Mouse (Mus musculus) neural tube, embryonic 15.5 days (tissue): ENCODE results near the gene Slc36a3. TPM values are rescaled to one million over a fixed set of nuclear protein-coding genes. Genes with fewer than 3 reads are reported as not detected.

ENCODE experiments used
- ATAC-seq: fragments of 200-750 bp; cut with Nextera tagmentation; 2 replicates; pipeline ENCODE4 v1.8.0; 2017; ENCODE audit warnings: mild to moderate bottlenecking, moderate TSS enrichment, moderate library complexity; ENCODE audit not compliant: low FRiP score
- H3K27ac ChIP-seq: fragments of 300-500 bp; sonication (generic); replicated peaks from 2 replicates; pipeline ENCODE4 v1.5.1; 2015; ENCODE audit warnings: mild to moderate bottlenecking, inconsistent platforms
- H3K27me3 ChIP-seq: fragments of 300-500 bp; sonication (generic); replicated peaks from 2 replicates; pipeline ENCODE4 v1.6.1; 2015; ENCODE audit warnings: inconsistent platforms
- H3K36me3 ChIP-seq: fragments of 300-500 bp; sonication (generic); 2 replicates; pipeline ENCODE4 v1.6.1; 2015; ENCODE audit warnings: inconsistent platforms
- H3K4me1 ChIP-seq: fragments of 300-500 bp; sonication (generic); 2 replicates; pipeline ENCODE4 v1.6.1; 2015; ENCODE audit warnings: inconsistent platforms
- H3K4me2 ChIP-seq: fragments of 300-500 bp; sonication (generic); 2 replicates; pipeline ENCODE4 v1.6.1; 2015; ENCODE audit warnings: inconsistent platforms, mild to moderate bottlenecking, moderate library complexity
- H3K4me3 ChIP-seq: fragments of 300-500 bp; sonication (generic); replicated peaks from 2 replicates; pipeline ENCODE4 v1.5.1; 2015; ENCODE audit warnings: mild to moderate bottlenecking, inconsistent platforms
- H3K9ac ChIP-seq: fragments of 300-500 bp; sonication (generic); replicated peaks from 2 replicates; pipeline ENCODE4 v1.6.1; 2015; ENCODE audit warnings: mild to moderate bottlenecking, inconsistent platforms
- H3K9me3 ChIP-seq: fragments of 300-500 bp; sonication (generic); replicated peaks from 2 replicates; pipeline ENCODE4 v1.6.1; 2016; ENCODE audit warnings: inconsistent platforms
- WGBS: fragments of 180-500 bp; shearing (Covaris S2); methylation state at CpG from one replicate; pipeline ENCODE4 v1.1.7; 2015; ENCODE audit warnings: mixed read lengths; 5-methylcytosine and 5-hydroxymethylcytosine counted together
- polyA plus RNA-seq: library from polyadenylated mRNA; unstranded; fragments of >200 nt; fragmentation: Nextera tagmentation; extraction: Ambion mirVana; gene quantifications from 2 replicates; pipeline ENCODE4 v1.2.1, GENCODE M21; 2015

Slc36a3 gene
- not detected in 2 replicates for polyA plus RNA-seq

DNA sequence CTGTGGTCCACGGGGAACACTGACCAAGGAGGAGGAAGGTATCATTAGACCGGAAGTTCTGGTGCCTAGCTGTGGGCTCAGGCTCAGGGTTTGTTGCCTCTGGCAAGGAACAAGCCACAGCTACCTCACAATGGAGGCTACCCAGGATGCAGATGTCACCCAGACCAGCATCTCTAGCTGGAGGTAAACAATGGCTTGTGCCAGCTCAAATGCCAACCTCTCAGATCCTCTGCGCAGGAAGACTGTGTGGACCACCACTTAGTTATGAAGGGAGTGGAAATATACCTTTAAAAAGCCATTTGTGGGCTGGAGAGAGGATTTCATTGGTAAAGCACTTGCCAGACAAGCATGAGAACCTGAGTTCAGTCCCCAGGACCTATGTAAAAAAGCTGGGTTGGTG, at the start of gene Slc36a3:
Gene Slc36a3, minus strand, starts transcription at position 101 of the 400 bp plus-strand sequence.
- Histone ChIP-seq H3K27me3 (no peaks in the 10 kb centered on the region), H3K4me1 (no peaks in the 10 kb centered on the region), H3K9me3 (no peaks in the 10 kb centered on the region), H3K9ac (no peak within 1 kb of the TSS), H3K36me3 (no peaks in the 10 kb centered on the region), H3K27ac (no peak within 1 kb of the TSS), H3K4me2 (no peak within 1 kb of the TSS), H3K4me3 (no peak within 1 kb of the TSS)
- WGBS, result 76% methylated on average over 3 of the region's 3 CpGs
- no peak for ATAC-seq

GRCm38 (mm10) chr11:55197740-55198510, 46.4 kb upstream of the Slc36a3 start:
- H3K36me3 ChIP-seq, result no peaks in the 10 kb centered on the region
- H3K27me3 ChIP-seq, result no peaks in the 10 kb centered on the region
- 88% methylated on average over 8 of the region's 8 CpGs for WGBS
- H3K4me3 ChIP-seq, result no peak overlapping the region
- ATAC-seq, result no peak
- H3K4me2 ChIP-seq, result no peak overlapping the region
- no peaks in the 10 kb centered on the region for H3K4me1 ChIP-seq
- H3K27ac ChIP-seq, result no peak overlapping the region
- no peaks in the 10 kb centered on the region for H3K9me3 ChIP-seq
- H3K9ac ChIP-seq, result no peak overlapping the region

GRCm38 (mm10) chr11:55197086-55197485, 45.6 kb upstream of the Slc36a3 start:
- Histone ChIP-seq H3K4me1 (no peaks in the 10 kb centered on the region), H3K9ac (no peak overlapping the region), H3K27ac (no peak overlapping the region), H3K4me3 (no peak overlapping the region), H3K27me3 (no peaks in the 10 kb centered on the region), H3K4me2 (no peak overlapping the region), H3K36me3 (no peaks in the 10 kb centered on the region), H3K9me3 (no peaks in the 10 kb centered on the region)
- ATAC-seq, result no peak
- WGBS, result 74% methylated on average over 6 of the region's 6 CpGs

DNA sequence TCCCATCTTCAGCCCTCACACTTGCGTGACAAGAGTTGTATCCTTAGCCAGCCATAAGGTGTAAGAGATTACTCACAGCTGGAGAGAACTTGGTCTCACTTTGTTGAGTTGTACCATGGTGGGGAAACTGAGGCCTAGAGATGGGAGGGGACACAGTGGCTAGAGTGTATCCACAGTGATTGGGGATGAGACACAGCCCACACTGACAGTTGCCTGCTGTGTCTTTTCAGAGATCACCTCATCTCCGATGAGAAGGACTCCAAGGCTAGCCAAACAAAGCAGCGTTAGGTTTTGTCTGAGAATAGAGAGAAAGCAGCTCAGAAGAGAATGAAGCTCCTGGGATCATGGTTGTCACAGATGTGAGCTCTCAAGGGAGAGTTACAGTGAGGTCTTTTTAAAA, 38.7 kb upstream of the Slc36a3 start:
- Histone ChIP-seq H3K36me3 (no peaks in the 10 kb centered on the region), H3K4me3 (no peak overlapping the region), H3K9ac (no peak overlapping the region), H3K9me3 (no peaks in the 10 kb centered on the region), H3K4me1 (no peaks in the 10 kb centered on the region), H3K4me2 (no peak overlapping the region), H3K27ac (no peak overlapping the region), H3K27me3 (no peaks in the 10 kb centered on the region)
- WGBS, result 87% methylated on average over 3 of the region's 3 CpGs
- ATAC-seq, result no peak

DNA sequence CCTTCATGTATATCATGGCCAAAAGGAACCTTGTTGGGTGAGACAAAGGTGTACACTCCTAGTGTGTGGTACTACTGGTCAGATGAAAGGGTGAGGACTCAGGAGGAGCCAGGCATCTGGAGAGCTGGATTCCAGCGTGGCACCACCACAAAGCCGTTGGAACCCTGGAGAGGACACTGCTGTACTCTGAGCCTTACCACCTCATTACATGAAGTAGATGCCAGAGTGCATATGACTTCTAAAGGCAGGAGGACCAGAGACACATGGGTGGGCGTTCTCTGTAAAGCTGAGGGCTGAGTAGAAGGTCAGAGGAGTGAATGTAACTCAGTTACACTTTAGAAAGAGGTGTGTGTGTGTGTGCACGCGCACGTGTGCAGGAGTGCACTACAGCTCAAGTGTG, 36.3 kb upstream of the Slc36a3 start:
- H3K4me1 ChIP-seq, result no peaks in the 10 kb centered on the region
- H3K9me3 ChIP-seq, result no peaks in the 10 kb centered on the region
- no peak overlapping the region for H3K4me2 ChIP-seq
- no peak overlapping the region for H3K9ac ChIP-seq
- H3K36me3 ChIP-seq, result no peaks in the 10 kb centered on the region
- no peak for ATAC-seq
- H3K27me3 ChIP-seq, result no peaks in the 10 kb centered on the region
- WGBS, result 86% methylated on average over 6 of the region's 6 CpGs
- H3K4me3 ChIP-seq, result no peak overlapping the region
- H3K27ac ChIP-seq, result no peak overlapping the region

- H3K9ac ChIP-seq, result no peak overlapping the region
- no peaks in the 10 kb centered on the region for H3K4me1 ChIP-seq
- H3K27ac ChIP-seq, result no peak overlapping the region
- no peak overlapping the region for H3K4me2 ChIP-seq
- H3K9me3 ChIP-seq, result no peaks in the 10 kb centered on the region
- WGBS, result 85% methylated on average over 4 of the region's 4 CpGs
- no peaks in the 10 kb centered on the region for H3K27me3 ChIP-seq
- no peak for ATAC-seq
- no peaks in the 10 kb centered on the region for H3K36me3 ChIP-seq
- no peak overlapping the region for H3K4me3 ChIP-seq
Measured at GRCm38 (mm10) chr11:55187292-55187691, 35.8 kb upstream of the Slc36a3 start.

GRCm38 (mm10) chr11:55184733-55185291, 33.3 kb upstream of the Slc36a3 start, which contains the start of gene Slc36a2:
Gene Slc36a2, minus strand, starts transcription at chr11:55185077.
- ATAC-seq, result no peak
- no peaks in the 10 kb centered on the region for H3K9me3 ChIP-seq
- WGBS, result 29% methylated on average over 10 of the region's 10 CpGs
- no peak within 1 kb of the TSS for H3K27ac ChIP-seq
- no peaks in the 10 kb centered on the region for H3K27me3 ChIP-seq
- no peak within 1 kb of the TSS for H3K4me2 ChIP-seq
- no peak within 1 kb of the TSS for H3K4me3 ChIP-seq
- no peaks in the 10 kb centered on the region for H3K4me1 ChIP-seq
- no peak within 1 kb of the TSS for H3K9ac ChIP-seq
- no peaks in the 10 kb centered on the region for H3K36me3 ChIP-seq

DNA sequence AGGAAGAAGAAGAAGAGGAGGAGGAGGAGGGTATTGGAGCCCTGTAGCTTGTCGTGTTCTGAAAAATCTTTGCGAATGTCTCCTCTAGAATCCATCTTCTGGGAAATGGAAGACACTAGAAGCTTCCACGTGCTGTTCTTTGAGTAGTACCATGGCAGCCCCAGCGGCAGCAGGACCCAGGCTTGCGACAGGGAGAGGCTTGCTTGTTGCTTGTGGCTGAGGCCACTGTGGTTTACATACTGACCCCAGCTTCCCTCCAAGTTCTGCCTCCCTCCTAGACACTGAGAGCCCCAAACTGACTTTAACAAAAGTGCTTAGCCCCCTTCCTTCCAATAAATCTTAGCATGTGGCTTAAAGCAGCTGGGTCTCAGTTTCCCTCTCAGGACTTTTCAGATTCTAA, 32.7 kb upstream of the Slc36a3 start:
- 87% methylated on average over 5 of the region's 5 CpGs for WGBS

DNA sequence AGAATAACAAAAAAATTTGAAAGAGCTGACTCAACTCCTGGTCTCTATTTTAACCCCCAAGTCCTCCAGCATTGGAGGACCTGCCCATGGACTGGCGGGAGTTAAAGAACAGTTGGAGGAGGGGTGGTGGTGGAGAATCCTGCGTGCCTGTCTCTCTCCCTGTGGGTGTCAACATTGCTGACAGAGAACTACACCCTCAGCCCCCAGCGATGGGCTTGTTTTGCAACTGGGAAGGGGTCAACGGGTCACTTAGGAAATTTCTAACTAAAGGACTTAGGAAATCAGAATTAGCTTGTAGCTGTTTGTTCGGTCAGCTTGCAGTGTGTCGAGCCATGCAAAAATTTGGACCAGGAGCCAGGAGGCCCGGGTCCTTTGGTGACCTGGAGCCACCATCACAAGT, 31.6 kb upstream of the Slc36a3 start:
- no peaks in the 10 kb centered on the region for H3K9me3 ChIP-seq
- no peaks in the 10 kb centered on the region for H3K27me3 ChIP-seq
- no peak for ATAC-seq
- no peaks in the 10 kb centered on the region for H3K4me1 ChIP-seq
- no peak overlapping the region for H3K9ac ChIP-seq
- H3K4me2 ChIP-seq, result no peak overlapping the region
- no peak overlapping the region for H3K27ac ChIP-seq
- H3K4me3 ChIP-seq, result no peak overlapping the region
- 76% methylated on average over 7 of the region's 7 CpGs for WGBS
- no peaks in the 10 kb centered on the region for H3K36me3 ChIP-seq

More for the DNA sequence above, 32.7 kb upstream of the Slc36a3 start:
- Histone ChIP-seq H3K27ac (no peak overlapping the region), H3K27me3 (no peaks in the 10 kb centered on the region), H3K9ac (no peak overlapping the region), H3K36me3 (no peaks in the 10 kb centered on the region), H3K4me3 (no peak overlapping the region), H3K4me1 (no peaks in the 10 kb centered on the region), H3K9me3 (no peaks in the 10 kb centered on the region), H3K4me2 (no peak overlapping the region)
- no peak for ATAC-seq

GRCm38 (mm10) chr11:55179856-55180255, 28.3 kb upstream of the Slc36a3 start:
- no peak overlapping the region for H3K9ac ChIP-seq
- H3K4me2 ChIP-seq, result no peak overlapping the region
- no peak overlapping the region for H3K4me3 ChIP-seq
- ATAC-seq, result no peak
- no peaks in the 10 kb centered on the region for H3K27me3 ChIP-seq
- no peaks in the 10 kb centered on the region for H3K9me3 ChIP-seq
- no peak overlapping the region for H3K27ac ChIP-seq
- H3K4me1 ChIP-seq, result no peaks in the 10 kb centered on the region
- WGBS, result 83% methylated on average over 3 of the region's 3 CpGs
- no peaks in the 10 kb centered on the region for H3K36me3 ChIP-seq

GRCm38 (mm10) chr11:55178830-55179229, 27.3 kb upstream of the Slc36a3 start:
- Histone ChIP-seq H3K9me3 (no peaks in the 10 kb centered on the region), H3K27ac (no peak overlapping the region), H3K4me2 (no peak overlapping the region), H3K27me3 (no peaks in the 10 kb centered on the region), H3K4me1 (no peaks in the 10 kb centered on the region), H3K9ac (no peak overlapping the region), H3K4me3 (no peak overlapping the region), H3K36me3 (no peaks in the 10 kb centered on the region)
- no peak for ATAC-seq
- 91% methylated on average over 4 of the region's 4 CpGs for WGBS

- no peak for ATAC-seq
- no peak overlapping the region for H3K27ac ChIP-seq
- no peak overlapping the region for H3K4me2 ChIP-seq
- no peaks in the 10 kb centered on the region for H3K9me3 ChIP-seq
- no peaks in the 10 kb centered on the region for H3K27me3 ChIP-seq
- H3K36me3 ChIP-seq, result no peaks in the 10 kb centered on the region
- H3K9ac ChIP-seq, result no peak overlapping the region
- 83% methylated on average over 4 of the region's 4 CpGs for WGBS
- no peak overlapping the region for H3K4me3 ChIP-seq
- no peaks in the 10 kb centered on the region for H3K4me1 ChIP-seq
Measured at GRCm38 (mm10) chr11:55170501-55170900, 19.0 kb upstream of the Slc36a3 start.
